Mouse (Mus musculus) T-helper 17 cell (primary cell): ENCODE data around the gene Fbf1.

ENCODE experiments used
- in situ Hi-C, 2 experiments: fragments of 300-600 bp; cut with MboI, MseI; formaldehyde crosslinking; loops; 1 replicate in 1 of 2; 2 replicates in 1 of 2; pipeline ENCODE4 v1.15.1; 2025; ENCODE audit warnings: high pct_unique_total_duplicates in 2 of 2

Gene Fbf1

GRCm38 (mm10) chr11:116185836-116186235 is 17.9 kb upstream of the Fbf1 start:
- in situ Hi-C loops = loop anchor here in 1 of 2 experiments (5.0 kb wide), 1 partner anchor 44 kb away; no protein-coding TSS in a partner anchor

GRCm38 (mm10) chr11:116178411-116179121 is 10.6 kb upstream of the Fbf1 start:
- in situ Hi-C loops = loop anchor here (5.0 kb wide), 1 partner anchor 956 kb away; no protein-coding TSS in a partner anchor

GRCm38 (mm10) chr11:116176010-116176409 is 8.0 kb upstream of the Fbf1 start:
- in situ Hi-C loops = loop anchor here (5.0 kb wide), 1 partner anchor 954 kb away; no protein-coding TSS in a partner anchor

GRCm38 (mm10) chr11:116174775-116175448 is 6.9 kb upstream of the Fbf1 start:
- in situ Hi-C loops = loop anchor here (5.0 kb wide), 1 partner anchor 953 kb away; no protein-coding TSS in a partner anchor

- in situ Hi-C loops = no loop called here
Measured at GRCm38 (mm10) chr11:116171959-116172358, 4.0 kb upstream of the Fbf1 start.

- in situ Hi-C loops = no loop called here
Measured at GRCm38 (mm10) chr11:116170003-116170800, 2.2 kb upstream of the Fbf1 start.

GRCm38 (mm10) chr11:116169214-116169613 is 1.2 kb upstream of the Fbf1 start:
- in situ Hi-C loops = no loop called here

GRCm38 (mm10) chr11:116167232-116167631 is 734 bp downstream of the Fbf1 start:
- in situ Hi-C loops = no loop called here

GRCm38 (mm10) chr11:116163002-116163401 is 5.0 kb downstream of the Fbf1 start:
- in situ Hi-C loops = no loop called here

- in situ Hi-C loops = no loop called here
Measured at GRCm38 (mm10) chr11:116162146-116162545, 5.8 kb downstream of the Fbf1 start.

GRCm38 (mm10) chr11:116161312-116161711 is 6.7 kb downstream of the Fbf1 start:
- in situ Hi-C loops = no loop called here

- in situ Hi-C loops = no loop called here
Measured at GRCm38 (mm10) chr11:116150960-116151359, 17.0 kb downstream of the Fbf1 start.

- in situ Hi-C loops = no loop called here
Measured at GRCm38 (mm10) chr11:116149341-116149740, 18.6 kb downstream of the Fbf1 start.

- in situ Hi-C loops = no loop called here
Measured at GRCm38 (mm10) chr11:116148761-116149221, 19.2 kb downstream of the Fbf1 start.

GRCm38 (mm10) chr11:116146294-116146985 is 21.5 kb downstream of the Fbf1 start:
- in situ Hi-C loops = no loop called here

- in situ Hi-C loops = no loop called here
Measured at GRCm38 (mm10) chr11:116145481-116146293, 22.3 kb downstream of the Fbf1 start.

- in situ Hi-C loops = loop anchor here in 1 of 2 experiments (5.0 kb wide), 1 partner anchor 44 kb away; no protein-coding TSS in a partner anchor
Measured at GRCm38 (mm10) chr11:116143468-116143867, 24.5 kb downstream of the Fbf1 start.

- in situ Hi-C loops = loop anchor here in 1 of 2 experiments (5.0 kb wide), 1 partner anchor 45 kb away; no protein-coding TSS in a partner anchor
Measured at GRCm38 (mm10) chr11:116142211-116142991, 25.6 kb downstream of the Fbf1 start.

GRCm38 (mm10) chr11:116138468-116139138 is 29.4 kb downstream of the Fbf1 start, which contains the start of gene Mrpl38:
Mrpl38 (minus strand) TSS chr11:116138868.
- in situ Hi-C loops = no loop called here
